Mouse (Mus musculus): ENCODE data around the gene Ncbp3.

DNA sequence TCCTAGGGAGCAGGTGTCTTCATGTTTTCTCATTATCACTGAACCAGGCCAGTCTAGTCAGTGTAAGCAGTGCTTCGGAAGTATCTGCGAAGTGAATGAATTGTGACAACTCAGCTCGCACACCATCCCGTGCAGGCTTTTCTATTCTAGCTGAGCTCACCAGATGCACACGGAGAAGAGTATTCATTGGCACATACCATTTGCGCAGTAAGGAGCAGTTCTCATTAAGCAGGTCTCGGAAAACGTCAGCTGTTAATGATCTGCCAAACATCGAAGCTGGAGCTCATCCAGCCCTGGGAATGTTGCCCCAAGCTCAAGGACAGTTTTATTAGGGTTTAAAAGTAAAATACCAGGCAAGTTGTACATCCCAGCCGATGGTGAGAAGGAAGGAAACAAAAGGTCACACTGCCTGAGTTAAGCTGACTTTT lies 37.2 kb downstream of the Ncbp3 start:
- TF ChIP-seq ZMIZ1 (IDR thresholded peaks at IDR 0.05; ENCODE audit: low read depth, low read length) (no peak), EP300 (IDR thresholded peaks at IDR 0.05; ENCODE audit: low read length) (no peak), CHD1 (IDR thresholded peaks at IDR 0.05; ENCODE audit: low read depth, low read length) (no peak), CHD2 (IDR thresholded peaks at IDR 0.05; ENCODE audit: low read length) (no peak), JUN (IDR thresholded peaks at IDR 0.05; ENCODE audit: insufficient read depth, low read depth, low read length) (no peak), POLR2A (IDR thresholded peaks at IDR 0.05; ENCODE audit: low read depth, low read length) (no peak), NRF1 (IDR thresholded peaks at IDR 0.05; ENCODE audit: low read depth, low read length) (no peak)

Measured in CH12.LX (cell line).